Mouse (Mus musculus) T-cell, adult 2 months (primary cell): Measurements from ENCODE around the gene Unc13c.

Experiments used
- DNase-seq: peaks from one replicate; pipeline ENCODE4 v3.0.0; 2022; ENCODE audit warnings: low spot score

Gene Unc13c

GRCm38 (mm10) chr9:73968641-73969121 lies at the start of gene Unc13c:
Gene Unc13c, minus strand, starts transcription at chr9:73968966.
- DNase-seq = no peak

GRCm38 (mm10) chr9:74007976-74008686 lies 39.4 kb upstream of the Unc13c start:
- DNase-seq = no peak

GRCm38 (mm10) chr9:74002388-74002990 lies 33.7 kb upstream of the Unc13c start:
- no peak for DNase-seq

- DNase-seq = no peak
These were observed 19.3 kb upstream of the Unc13c start for GRCm38 (mm10) chr9:73988096-73988495.

DNA sequence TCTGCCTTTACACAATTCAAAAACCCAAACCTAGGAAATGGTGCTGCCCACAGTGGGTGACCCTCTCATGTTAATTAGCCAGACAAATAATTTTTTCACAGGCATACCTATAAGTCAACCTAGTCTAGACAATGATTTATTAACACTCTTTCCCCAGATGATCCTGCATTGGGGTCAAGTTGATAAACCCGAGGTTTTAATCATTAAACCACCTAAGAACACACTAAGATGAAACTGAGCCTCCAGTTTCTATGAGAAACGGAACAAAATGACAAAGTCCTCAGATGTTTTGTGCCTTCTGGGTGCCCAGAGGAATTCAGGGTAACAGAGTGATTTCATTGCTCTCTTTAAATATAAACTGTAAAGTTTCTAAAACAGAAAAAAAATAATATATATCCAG lies 18.5 kb upstream of the Unc13c start:
- DNase-seq = no peak

- DNase-seq = no peak
These were observed 14.0 kb upstream of the Unc13c start for GRCm38 (mm10) chr9:73982597-73983344.

GRCm38 (mm10) chr9:73972327-73972988 lies 3.7 kb upstream of the Unc13c start:
- no peak for DNase-seq

DNA sequence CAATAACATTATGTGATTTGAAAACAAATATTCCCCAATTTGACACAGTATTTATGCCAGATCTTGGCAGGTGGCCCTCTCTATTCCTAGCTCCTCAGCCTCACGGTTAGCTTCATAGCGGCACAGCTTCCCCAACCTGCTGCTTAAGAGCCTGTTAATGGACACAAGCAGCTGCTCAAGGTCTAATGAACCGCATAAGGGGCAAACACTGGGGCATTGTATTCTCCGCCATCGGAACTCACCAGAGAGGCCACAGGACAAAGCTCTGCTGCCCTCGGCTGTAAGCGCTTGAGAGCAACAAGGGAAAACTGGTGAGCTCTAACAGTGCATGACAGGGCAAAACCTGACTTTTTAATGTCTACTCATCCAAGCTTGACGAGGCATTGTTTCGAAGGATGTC lies 2.0 kb upstream of the Unc13c start:
- no peak for DNase-seq

GRCm38 (mm10) chr9:73965322-73965915 lies 3.3 kb downstream of the Unc13c start:
- no peak for DNase-seq

GRCm38 (mm10) chr9:73962471-73962870 lies 6.3 kb downstream of the Unc13c start:
- no peak for DNase-seq

DNA sequence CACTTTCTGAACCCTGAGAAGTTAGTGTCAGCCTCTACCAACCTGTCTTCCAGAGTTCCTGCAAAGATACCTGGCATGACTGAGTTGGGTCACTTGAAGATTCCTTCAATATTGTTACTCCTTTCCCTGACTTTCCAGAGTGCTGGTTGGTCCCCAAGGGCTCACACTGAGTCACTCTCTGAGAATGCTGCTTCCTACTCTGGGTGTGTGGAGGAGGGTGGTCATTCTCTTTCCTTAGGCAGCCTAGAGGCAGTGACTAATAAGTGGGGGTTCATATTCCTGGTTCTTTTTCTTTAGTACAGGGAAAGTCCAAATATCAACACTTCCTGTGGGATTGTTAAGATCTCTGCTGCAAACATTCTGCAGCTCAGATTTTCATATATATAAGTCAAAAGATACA lies 16.4 kb downstream of the Unc13c start:
- DNase-seq = no peak

DNA sequence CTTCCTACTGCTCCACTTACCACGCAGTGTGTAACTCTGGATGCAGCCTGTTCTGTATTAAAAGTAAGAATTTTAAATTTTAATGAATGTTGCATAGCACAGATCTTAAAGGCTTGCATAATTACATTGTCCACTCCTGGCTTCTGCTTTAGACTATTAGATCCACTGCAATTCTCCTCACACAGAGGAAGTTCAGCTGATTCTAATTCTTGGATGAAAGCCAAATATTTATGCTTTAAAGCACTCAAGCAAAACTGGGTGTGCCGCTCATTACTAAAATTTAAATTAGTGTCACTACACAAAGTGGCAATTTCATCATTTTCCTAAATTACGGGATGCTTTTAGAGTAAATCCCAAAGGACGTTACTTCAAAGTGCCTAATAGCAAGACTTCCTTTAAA lies 17.2 kb downstream of the Unc13c start:
- DNase-seq = no peak

GRCm38 (mm10) chr9:73934844-73935243 lies 33.9 kb downstream of the Unc13c start:
- DNase-seq = no peak

- no peak for DNase-seq
These were observed 36.8 kb downstream of the Unc13c start for GRCm38 (mm10) chr9:73931988-73932387.

- DNase-seq = no peak
These were observed 41.5 kb downstream of the Unc13c start for GRCm38 (mm10) chr9:73927276-73927675.

DNA sequence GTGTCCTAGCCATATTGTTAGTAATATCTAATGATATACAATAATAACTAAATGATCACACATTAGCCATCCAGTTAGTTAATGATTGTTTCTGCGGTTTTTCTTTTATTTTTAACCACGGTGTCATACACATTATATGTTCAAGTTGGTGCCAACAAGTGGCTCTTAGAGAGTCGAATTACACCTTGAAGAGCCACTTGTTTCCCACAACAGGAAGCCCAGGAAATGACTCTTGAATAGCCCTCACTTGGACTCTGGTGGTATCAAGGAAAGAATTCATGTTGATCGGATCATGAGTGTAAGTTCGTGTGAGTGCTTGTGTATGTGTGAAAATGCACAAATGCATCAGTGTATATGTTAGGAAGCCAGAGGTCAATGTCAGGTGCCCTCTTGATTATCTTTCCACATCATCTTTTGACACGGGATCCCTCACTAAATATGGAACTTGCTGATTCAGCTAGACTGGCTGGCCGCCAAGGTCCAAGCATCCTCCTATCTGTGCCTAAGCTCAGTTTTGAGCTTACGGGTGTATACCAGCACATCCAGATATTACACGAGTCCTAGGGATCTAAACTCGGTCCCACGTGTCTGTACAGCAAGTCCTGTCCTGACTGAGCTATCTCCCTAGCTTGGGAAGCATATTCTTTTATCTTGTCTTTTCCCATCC lies 46.2 kb downstream of the Unc13c start:
- no peak for DNase-seq

DNA sequence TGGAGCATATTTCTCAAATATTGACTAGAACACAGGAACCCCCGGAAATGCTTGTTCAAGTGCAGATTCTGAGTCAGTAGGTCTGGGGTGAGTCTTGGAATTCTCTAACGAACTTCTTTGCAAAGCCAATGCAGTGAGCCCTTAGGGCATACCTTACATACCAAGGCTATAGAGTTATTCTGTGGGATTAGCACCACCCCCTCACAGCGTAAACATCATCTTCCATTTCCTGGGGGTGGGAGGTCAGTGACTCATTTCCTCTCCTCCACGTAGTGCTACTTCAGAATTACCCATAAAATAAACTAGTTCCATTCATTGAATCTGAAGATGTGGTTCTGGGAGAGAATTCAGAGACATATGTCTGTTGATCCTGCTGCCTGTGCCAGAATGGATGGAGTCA lies 62.8 kb downstream of the Unc13c start:
- no peak for DNase-seq

DNA sequence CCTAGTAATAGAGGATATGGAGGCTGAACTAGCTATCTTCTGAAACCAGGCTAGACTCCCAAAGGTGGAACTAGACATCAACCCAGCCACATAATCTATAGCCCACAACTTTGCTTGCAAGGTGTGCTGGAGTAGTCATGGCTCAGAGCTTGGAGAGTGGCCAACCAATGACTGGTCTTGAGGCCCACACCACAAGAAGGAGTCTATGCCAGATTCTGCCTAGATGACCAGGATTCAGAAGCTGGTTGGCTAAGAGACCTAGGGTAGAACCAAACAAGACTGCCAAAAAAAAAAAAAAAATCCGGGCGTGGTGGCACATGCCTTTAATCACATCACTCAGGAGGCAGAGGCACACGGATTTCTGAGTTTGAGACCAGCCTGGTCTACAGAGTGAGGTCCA lies 70.2 kb downstream of the Unc13c start:
- no peak for DNase-seq

DNA sequence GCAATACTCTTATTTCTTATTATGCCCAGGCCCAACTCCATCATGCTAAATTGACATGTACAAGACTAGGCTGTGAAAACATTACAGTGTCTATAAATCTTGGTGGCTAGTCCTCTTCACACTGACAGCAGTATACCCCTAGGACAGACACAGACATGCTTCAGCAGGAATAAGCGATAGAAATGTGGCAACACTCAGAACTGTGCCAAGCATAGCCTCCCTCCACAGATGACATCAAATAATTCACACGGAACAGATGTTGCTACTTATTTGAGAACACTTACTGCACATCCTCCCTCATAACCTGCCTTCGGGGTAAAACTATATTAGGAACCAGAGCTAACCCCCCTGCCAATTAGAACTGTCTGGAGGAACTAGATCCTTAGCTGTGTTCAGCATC lies 72.6 kb downstream of the Unc13c start:
- DNase-seq = no peak

DNA sequence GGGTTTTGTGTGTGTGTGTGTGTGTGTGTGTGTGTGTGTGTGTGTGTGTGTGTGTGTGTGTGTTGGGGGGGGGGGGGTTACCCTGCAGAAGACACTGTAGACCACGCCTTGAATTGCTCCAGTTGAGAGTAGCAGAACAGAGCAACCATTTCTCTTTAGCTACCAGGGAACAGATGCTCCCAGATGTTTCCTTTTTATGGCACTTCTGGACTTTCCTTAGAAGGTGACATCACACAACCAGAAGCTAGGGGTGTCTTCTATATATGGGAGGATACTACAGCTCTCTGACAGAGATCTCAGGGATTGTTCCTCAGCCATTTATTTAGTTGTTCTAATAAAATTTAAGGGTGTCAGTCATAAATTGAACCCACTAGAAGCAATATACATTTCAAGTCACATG lies 85.2 kb downstream of the Unc13c start:
- no peak for DNase-seq

DNA sequence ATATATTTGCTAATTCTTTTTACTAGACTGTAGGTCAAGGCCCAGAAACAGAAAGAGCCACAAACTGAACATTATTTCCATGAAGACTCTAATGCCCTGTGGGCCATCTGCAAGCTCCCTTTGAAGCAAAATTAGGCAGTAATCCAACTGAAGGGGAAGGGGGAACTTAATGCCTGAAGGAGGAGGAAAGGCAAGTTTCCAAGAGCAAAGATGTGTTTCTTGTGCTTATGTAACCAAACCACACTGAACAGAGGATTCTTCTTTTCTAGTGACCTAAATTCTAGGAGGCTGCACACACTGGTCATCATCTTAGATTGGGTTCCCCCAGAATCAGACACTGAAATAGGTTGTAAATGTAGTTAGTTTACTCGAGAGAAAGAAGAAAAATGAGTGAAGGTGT lies 85.6 kb downstream of the Unc13c start:
- DNase-seq = no peak
